Mouse (Mus musculus) bone marrow, adult 2 months (tissue): Measurements from ENCODE around the gene Cant1.

Source experiments
- CTCF ChIP-seq: fragments of 200-500 bp; IDR thresholded peaks from 2 replicates; pipeline ENCODE4 v1.5.1; 2011; ENCODE audit warnings: low read length, control low read depth; ENCODE audit not compliant: control insufficient read depth, insufficient read depth
- POLR2A ChIP-seq: fragments of 200-500 bp; IDR thresholded peaks from 2 replicates; pipeline ENCODE4 v1.6.1; 2011; ENCODE audit warnings: low read depth, mild to moderate bottlenecking, control low read depth, low read length, borderline replicate concordance; ENCODE audit not compliant: control insufficient read depth

DNA sequence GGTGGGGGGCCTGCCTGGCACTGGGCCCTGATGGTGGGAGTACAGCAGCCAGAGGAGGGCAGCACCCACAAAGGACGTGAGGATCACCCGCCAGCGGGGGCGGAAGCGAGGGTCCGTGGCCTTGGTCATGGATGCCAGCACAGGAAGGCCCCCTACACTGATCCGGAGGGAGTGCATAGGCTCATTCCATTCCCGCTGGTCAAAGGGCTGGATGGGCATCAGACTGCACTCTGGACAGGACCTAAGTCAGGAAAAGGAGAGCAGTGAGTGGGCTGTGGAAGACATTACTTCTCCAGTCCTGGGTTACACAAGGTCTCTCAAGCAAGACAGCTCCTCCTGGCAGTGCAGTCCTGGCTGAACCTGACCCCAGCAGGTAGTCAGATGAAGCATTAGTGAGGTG lies 7.6 kb downstream of the Cant1 start:
- TF ChIP-seq POLR2A (no peak), CTCF (no peak)
